Mouse (Mus musculus) neural tube, embryonic 14.5 days (tissue): ENCODE measurements around the gene Dlk1. TPM values are rescaled to one million over a fixed set of nuclear protein-coding genes. Genes with fewer than 3 reads are reported as not detected.

Experiments used
- ATAC-seq: fragments of 200-750 bp; cut with Nextera tagmentation; 2 replicates; pipeline ENCODE4 v1.8.0; 2017; ENCODE audit warnings: low read depth, mild to moderate bottlenecking, moderate TSS enrichment, moderate library complexity
- H3K27ac ChIP-seq: fragments of 300-500 bp; sonication (generic); 2 replicates; pipeline ENCODE4 v1.5.1; 2014; ENCODE audit warnings: low read depth, mild to moderate bottlenecking, control low read depth, low read length, moderate library complexity, mixed read lengths
- H3K27me3 ChIP-seq: fragments of 300-500 bp; sonication (generic); 2 replicates; pipeline ENCODE4 v1.6.1; 2014; ENCODE audit warnings: low read length; ENCODE audit not compliant: control insufficient read depth, insufficient read depth
- H3K36me3 ChIP-seq: fragments of 300-500 bp; sonication (generic); 2 replicates; pipeline ENCODE4 v1.6.1; 2014; ENCODE audit warnings: low read length, mixed read lengths; ENCODE audit not compliant: control insufficient read depth, insufficient read depth
- H3K4me1 ChIP-seq: fragments of 300-500 bp; sonication (generic); 2 replicates; pipeline ENCODE4 v1.6.1; 2014; ENCODE audit warnings: low read length; ENCODE audit not compliant: control insufficient read depth, insufficient read depth
- H3K4me2 ChIP-seq: fragments of 300-500 bp; sonication (generic); 2 replicates; pipeline ENCODE4 v1.6.1; 2014; ENCODE audit warnings: mild to moderate bottlenecking, low read depth, low read length, control low read depth
- H3K4me3 ChIP-seq: fragments of 300-500 bp; sonication (generic); 2 replicates; pipeline ENCODE4 v1.5.1; 2014; ENCODE audit warnings: low read depth, low read length, control low read depth, mixed read lengths
- H3K9ac ChIP-seq: fragments of 300-500 bp; sonication (generic); replicated peaks from 2 replicates; pipeline ENCODE4 v1.6.1; 2014; ENCODE audit warnings: low read depth, mild to moderate bottlenecking, control low read depth, low read length, mixed read lengths
- H3K9me3 ChIP-seq: fragments of 300-500 bp; sonication (generic); 2 replicates; pipeline ENCODE4 v1.6.1; 2016; ENCODE audit warnings: low read length; ENCODE audit not compliant: control insufficient read depth
- WGBS: fragments of 180-500 bp; shearing (Covaris S2); extraction: QIAGEN DNeasy Blood & Tissue Kit; methylation state at CpG from one replicate; pipeline ENCODE4 v1.1.7; 2014; 5-methylcytosine and 5-hydroxymethylcytosine counted together
- polyA plus RNA-seq: library from polyadenylated mRNA; unstranded; fragments of >200 nt; fragmentation: Nextera tagmentation; extraction: Ambion mirVana; gene quantifications from 2 replicates; pipeline ENCODE4 v1.2.1, GENCODE M21; 2014

The Dlk1 gene
- polyA plus RNA-seq, 1 experiment from 2014 or later: 46.9 TPM

GRCm38 (mm10) chr12:109445499-109446235 is 7.0 kb upstream of the Dlk1 start:
- Histone ChIP-seq H3K36me3 (no peaks in the 10 kb centered on the region), H3K4me1 (peaks cover 13% of the 10 kb centered on the region; the same call in 1 of the 2 replicates), H3K27me3 (no peaks in the 10 kb centered on the region; the same call in 1 of the 2 replicates), H3K4me3 (no peak overlapping the region), H3K27ac (no peak overlapping the region), H3K9me3 (no peaks in the 10 kb centered on the region), H3K9ac (no peak overlapping the region), H3K4me2 (no peak overlapping the region)
- WGBS: 2% methylated on average over 19 of the region's 19 CpGs
- peak; percentile 42; the same call in 1 of the 2 replicates for ATAC-seq

GRCm38 (mm10) chr12:109446236-109446941 is 6.2 kb upstream of the Dlk1 start:
- H3K27ac ChIP-seq: no peak overlapping the region
- no peak for ATAC-seq
- 11% methylated on average over 18 of the region's 18 CpGs for WGBS
- H3K4me3 ChIP-seq: no peak overlapping the region
- H3K27me3 ChIP-seq: no peaks in the 10 kb centered on the region; the same call in 1 of the 2 replicates
- H3K4me2 ChIP-seq: no peak overlapping the region
- H3K9me3 ChIP-seq: no peaks in the 10 kb centered on the region
- no peak overlapping the region for H3K9ac ChIP-seq
- peaks cover 14% of the 10 kb centered on the region; the same call in 1 of the 2 replicates for H3K4me1 ChIP-seq
- H3K36me3 ChIP-seq: no peaks in the 10 kb centered on the region

GRCm38 (mm10) chr12:109449421-109450411 is 2.9 kb upstream of the Dlk1 start:
- H3K4me2 ChIP-seq: peak overlapping the region; percentile 56
- peaks cover 24% of the 10 kb centered on the region for H3K4me1 ChIP-seq
- under 1% methylated on average over 29 of the region's 30 CpGs for WGBS
- H3K9ac ChIP-seq: peak overlapping the region; percentile 34
- H3K9me3 ChIP-seq: no peaks in the 10 kb centered on the region
- no peaks in the 10 kb centered on the region for H3K36me3 ChIP-seq
- H3K4me3 ChIP-seq: peak overlapping the region; percentile 16; the same call in 1 of the 2 replicates
- ATAC-seq: no peak; the same call in 1 of the 2 replicates
- peaks cover 8% of the 10 kb centered on the region for H3K27me3 ChIP-seq
- H3K27ac ChIP-seq: no peak overlapping the region; the same call in 1 of the 2 replicates

- Histone ChIP-seq H3K4me3 (peak overlapping the region; percentile 41), H3K27ac (no peak overlapping the region), H3K9me3 (no peaks in the 10 kb centered on the region), H3K4me2 (peak overlapping the region; percentile 89), H3K9ac (peak overlapping the region; percentile 53), H3K36me3 (no peaks in the 10 kb centered on the region), H3K27me3 (peaks cover 8% of the 10 kb centered on the region), H3K4me1 (peaks cover 36% of the 10 kb centered on the region)
- ATAC-seq: peak; percentile 50
- under 1% methylated on average over 68 of the region's 96 CpGs for WGBS
Measured at GRCm38 (mm10) chr12:109453065-109453997, 708 bp downstream of the Dlk1 start.

GRCm38 (mm10) chr12:109454137-109454536 is 1.5 kb downstream of the Dlk1 start:
- no peaks in the 10 kb centered on the region for H3K36me3 ChIP-seq
- peaks cover 8% of the 10 kb centered on the region for H3K27me3 ChIP-seq
- H3K4me1 ChIP-seq: peaks cover 42% of the 10 kb centered on the region
- H3K9me3 ChIP-seq: no peaks in the 10 kb centered on the region
- H3K9ac ChIP-seq: 0 out of 2 replicates have a peak overlapping the region, but pooled peaks have one; percentile 53
- no peak overlapping the region for H3K27ac ChIP-seq
- ATAC-seq: no peak
- peak overlapping the region; percentile 41; the same call in 1 of the 2 replicates for H3K4me3 ChIP-seq
- peak overlapping the region; percentile 89 for H3K4me2 ChIP-seq
- WGBS: 8% methylated on average over 13 of the region's 13 CpGs

GRCm38 (mm10) chr12:109456531-109457202 is 4.0 kb downstream of the Dlk1 start:
- no peak for ATAC-seq
- peaks cover 12% of the 10 kb centered on the region for H3K27me3 ChIP-seq
- H3K9ac ChIP-seq: no peak overlapping the region
- H3K4me3 ChIP-seq: no peak overlapping the region
- no peak overlapping the region for H3K4me2 ChIP-seq
- WGBS: 20% methylated on average over 9 of the region's 9 CpGs
- H3K27ac ChIP-seq: no peak overlapping the region
- H3K4me1 ChIP-seq: peaks cover 39% of the 10 kb centered on the region
- no peaks in the 10 kb centered on the region for H3K36me3 ChIP-seq
- no peaks in the 10 kb centered on the region for H3K9me3 ChIP-seq

GRCm38 (mm10) chr12:109457836-109458235 is 5.2 kb downstream of the Dlk1 start:
- no peaks in the 10 kb centered on the region for H3K9me3 ChIP-seq
- H3K9ac ChIP-seq: no peak overlapping the region
- peaks cover 6% of the 10 kb centered on the region; the same call in 1 of the 2 replicates for H3K27me3 ChIP-seq
- H3K4me2 ChIP-seq: no peak overlapping the region
- H3K4me3 ChIP-seq: no peak overlapping the region
- H3K4me1 ChIP-seq: peaks cover 37% of the 10 kb centered on the region
- no peak for ATAC-seq
- no peak overlapping the region for H3K27ac ChIP-seq
- no peaks in the 10 kb centered on the region for H3K36me3 ChIP-seq
- WGBS: 28% methylated on average over 8 of the region's 8 CpGs
